Comparison of ENCODE assay signal across 12 mouse cellular contexts in the genomic region with DNA sequence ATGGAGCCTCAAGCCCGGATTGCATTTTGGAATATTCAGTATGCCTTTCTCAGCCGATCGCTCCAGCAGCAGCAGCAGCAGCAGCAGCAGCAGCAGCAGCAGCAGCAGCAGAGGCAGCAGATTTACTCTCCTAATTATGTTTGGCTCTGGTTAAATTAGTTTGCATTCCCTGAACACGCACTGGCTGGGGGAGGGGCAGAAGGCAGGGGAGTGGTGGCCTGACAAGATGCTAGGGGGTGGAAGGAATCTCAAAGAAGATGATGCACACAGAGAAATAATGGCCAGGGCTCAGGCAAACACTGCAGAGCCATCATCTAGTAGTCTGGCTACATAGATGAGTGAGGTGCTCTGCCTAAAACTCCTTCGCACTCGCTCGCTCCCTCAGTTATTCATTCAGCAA.
DNase-seq lines count a peak whose midpoint lies in the region; ATAC-seq and TF ChIP-seq lines count a peak whose summit lies in the region.
"Had no signal": no experiment of that assay in that cellular context is flagged by ENCODE, and none has a peak within 500 bp of the region (broad histone marks: within the 10 kb centered on the region; RNA-seq: fewer than 3 reads in every experiment).

No protein-coding gene starts in this region.

- no peak overlapping the region for H3K27ac ChIP-seq in neural tube, embryonic 12.5 days
- no peak overlapping the region for H3K27ac ChIP-seq in forebrain, embryonic 14.5 days (ENCODE audit: low read depth, low read length)
- no peak overlapping the region for H3K27ac ChIP-seq in hindbrain, postnatal 0 days
- peak overlapping the region; percentile 68 for H3K27ac ChIP-seq in neural tube, embryonic 15.5 days (replicated peaks)
- no peak overlapping the region for H3K27ac ChIP-seq in liver, postnatal 0 days (ENCODE audit: low read depth)
- H3K27ac ChIP-seq: layer of hippocampus, adult 2 months; macrophage had no signal

- H3K9ac ChIP-seq in neural tube, embryonic 12.5 days = no peak overlapping the region
- no peak overlapping the region for H3K9ac ChIP-seq in forebrain, embryonic 14.5 days (ENCODE audit: low read length)
- H3K9ac ChIP-seq in hindbrain, postnatal 0 days (replicated peaks; ENCODE audit: low read length) = no peak overlapping the region
- H3K9ac ChIP-seq in neural tube, embryonic 15.5 days (replicated peaks) = no peak overlapping the region
- no peak overlapping the region for H3K9ac ChIP-seq in liver, postnatal 0 days (replicated peaks)

- peaks cover 8% of the 10 kb centered on the region for H3K4me1 ChIP-seq in neural tube, embryonic 12.5 days
- H3K4me1 ChIP-seq in forebrain, embryonic 14.5 days (ENCODE audit: control insufficient read depth, insufficient read depth, low read length) = peaks cover 22% of the 10 kb centered on the region
- no peaks in the 10 kb centered on the region for H3K4me1 ChIP-seq in hindbrain, postnatal 0 days (ENCODE audit: insufficient read depth, low read length)
- H3K4me1 ChIP-seq in neural tube, embryonic 15.5 days = peaks cover 31% of the 10 kb centered on the region
- no peaks in the 10 kb centered on the region for H3K4me1 ChIP-seq in liver, postnatal 0 days (ENCODE audit: insufficient read depth)

- no peak overlapping the region for H3K4me2 ChIP-seq in neural tube, embryonic 12.5 days (replicated peaks)
- no peak overlapping the region for H3K4me2 ChIP-seq in forebrain, embryonic 14.5 days (ENCODE audit: low read length)
- H3K4me2 ChIP-seq in hindbrain, postnatal 0 days (ENCODE audit: low read depth, low read length) = no peak overlapping the region
- peak overlapping the region; percentile 11; the same call in 1 of the 2 replicates for H3K4me2 ChIP-seq in neural tube, embryonic 15.5 days
- no peak overlapping the region for H3K4me2 ChIP-seq in liver, postnatal 0 days (ENCODE audit: low read depth, low read length)

- no peak overlapping the region for H3K4me3 ChIP-seq in neural tube, embryonic 12.5 days
- H3K4me3 ChIP-seq in forebrain, embryonic 14.5 days (ENCODE audit: low read depth, low read length) = no peak overlapping the region
- H3K4me3 ChIP-seq in hindbrain, postnatal 0 days (ENCODE audit: low read length) = no peak overlapping the region
- no peak overlapping the region for H3K4me3 ChIP-seq in neural tube, embryonic 15.5 days (replicated peaks)
- no peak overlapping the region for H3K4me3 ChIP-seq in liver, postnatal 0 days (ENCODE audit: low read depth, low read length)
- H3K4me3 ChIP-seq: layer of hippocampus, adult 2 months had no signal

- no peak for TF ChIP-seq CTCF in hindbrain, postnatal 0 days (IDR thresholded peaks at IDR 0.05; ENCODE audit: low read depth)
- no peak for TF ChIP-seq CTCF in liver, postnatal 0 days (IDR thresholded peaks at IDR 0.05; ENCODE audit: low read depth)

- H3K9me3 ChIP-seq in neural tube, embryonic 12.5 days = no peaks in the 10 kb centered on the region
- H3K9me3 ChIP-seq in forebrain, embryonic 14.5 days (replicated peaks; ENCODE audit: control insufficient read depth, low read length) = no peaks in the 10 kb centered on the region
- no peaks in the 10 kb centered on the region for H3K9me3 ChIP-seq in hindbrain, postnatal 0 days (ENCODE audit: low read length)
- no peaks in the 10 kb centered on the region for H3K9me3 ChIP-seq in neural tube, embryonic 15.5 days (replicated peaks)
- H3K9me3 ChIP-seq in liver, postnatal 0 days (ENCODE audit: low read length) = no peaks in the 10 kb centered on the region

- 69% methylated on average over 7 of the region's 7 CpGs for WGBS in neural tube, embryonic 12.5 days
- WGBS in forebrain, embryonic 14.5 days = 44% methylated on average over 7 of the region's 7 CpGs
- 62% methylated on average over 7 of the region's 7 CpGs for WGBS in hindbrain, postnatal 0 days
- 56% methylated on average over 7 of the region's 7 CpGs for WGBS in neural tube, embryonic 15.5 days
- WGBS in liver, postnatal 0 days (ENCODE audit: insufficient replicate concordance) = 74% methylated on average over 7 of the region's 7 CpGs

- no peak for DNase-seq in neural tube, embryonic 10.5 days (ENCODE audit: extremely low spot score, low spot score)
- peak; percentile 68 for DNase-seq in forebrain, embryonic 14.5 days (ENCODE audit: low spot score)
- DNase-seq in hindbrain, postnatal 0 days (ENCODE audit: low spot score) = peak; percentile 28
- DNase-seq in thymus, postnatal 36 days = no peak
- no peak for DNase-seq in liver, postnatal 0 days
- DNase-seq: cerebellum, adult 9-11 months; kidney, adult 18-20 months had no signal

- no peak for TF ChIP-seq EP300 in liver, postnatal 0 days (IDR thresholded peaks at IDR 0.05; ENCODE audit: low read depth)

- H3K27me3 ChIP-seq in neural tube, embryonic 12.5 days (replicated peaks) = no peaks in the 10 kb centered on the region
- H3K27me3 ChIP-seq in forebrain, embryonic 14.5 days (replicated peaks; ENCODE audit: control insufficient read depth, insufficient read depth, low read length) = no peaks in the 10 kb centered on the region
- no peaks in the 10 kb centered on the region for H3K27me3 ChIP-seq in hindbrain, postnatal 0 days (ENCODE audit: insufficient read depth, low read length)
- H3K27me3 ChIP-seq in neural tube, embryonic 15.5 days (replicated peaks) = no peaks in the 10 kb centered on the region
- H3K27me3 ChIP-seq in liver, postnatal 0 days (ENCODE audit: insufficient read depth, low read length) = no peaks in the 10 kb centered on the region

- H3K36me3 ChIP-seq in neural tube, embryonic 12.5 days = no peaks in the 10 kb centered on the region
- no peaks in the 10 kb centered on the region for H3K36me3 ChIP-seq in forebrain, embryonic 14.5 days (ENCODE audit: control insufficient read depth, insufficient read depth, low read length)
- no peaks in the 10 kb centered on the region for H3K36me3 ChIP-seq in hindbrain, postnatal 0 days (ENCODE audit: insufficient read depth, low read length)
- no peaks in the 10 kb centered on the region for H3K36me3 ChIP-seq in neural tube, embryonic 15.5 days
- no peaks in the 10 kb centered on the region for H3K36me3 ChIP-seq in liver, postnatal 0 days (replicated peaks; ENCODE audit: insufficient read depth, low read length)

- peak; percentile 62 for ATAC-seq in neural tube, embryonic 12.5 days (ENCODE audit: low FRiP score, low read depth)
- ATAC-seq in forebrain, embryonic 14.5 days = peak; percentile 25; the same call in 1 of the 2 replicates
- no peak for ATAC-seq in hindbrain, postnatal 0 days
- ATAC-seq in neural tube, embryonic 15.5 days (ENCODE audit: low FRiP score) = peak; percentile 46
- no peak for ATAC-seq in liver, postnatal 0 days
- ATAC-seq: activated CD4-positive, CD25-positive, alpha-beta regulatory T cell, adult 4 months had no signal

Comparison
In these comparisons a context has a peak if more than half of its experiments do, and no peak if none do; other contexts are left out.
1. ATAC-seq: peak in neural tube, embryonic 12.5 days (single experiment), forebrain, embryonic 14.5 days (single experiment) and neural tube, embryonic 15.5 days (single experiment); none in hindbrain, postnatal 0 days (single experiment) and liver, postnatal 0 days (single experiment).
2. DNase-seq: peak in forebrain, embryonic 14.5 days (single experiment) and hindbrain, postnatal 0 days (single experiment); none in neural tube, embryonic 10.5 days (single experiment), thymus, postnatal 36 days (0 of 2) and liver, postnatal 0 days (single experiment).